Mouse (Mus musculus) G1E (cell line): ENCODE measurements at regions not wholly inside any gene's neighbourhood (a gene's known extent, or its start where the extent isn't known, plus 50 kb on each side); places are given as distances from the start of the nearest gene placed in this dataset.

ENCODE experiments used
- ATAC-seq: 2 replicates; pipeline ENCODE4 v1.8.0; 2016; ENCODE audit warnings: mild to moderate bottlenecking; ENCODE audit not compliant: insufficient number of reproducible peaks, poor library complexity, low FRiP score, severe bottlenecking; ENCODE audit errors: extremely low read depth
- DNase-seq: peaks from one replicate; pipeline ENCODE4 v3.0.0; 2012; ENCODE audit warnings: low spot score
- H3K27me3 ChIP-seq: 2 replicates; pipeline ENCODE4 v1.6.1; 2012; ENCODE audit warnings: mild to moderate bottlenecking, low read length, inconsistent platforms; ENCODE audit not compliant: insufficient read depth
- H3K36me3 ChIP-seq: replicated peaks from 2 replicates; pipeline ENCODE3; 2012; ENCODE audit warnings: mild to moderate bottlenecking, inconsistent platforms
- H3K4me1 ChIP-seq: 2 replicates; pipeline ENCODE4 v1.6.1; 2012; ENCODE audit warnings: low read depth, low read length, inconsistent platforms, mixed read lengths; ENCODE audit not compliant: insufficient read depth
- H3K4me3 ChIP-seq: 2 replicates; pipeline ENCODE4 v1.5.1; 2012; ENCODE audit warnings: low read depth, mild to moderate bottlenecking, inconsistent platforms, low read length, moderate library complexity, mixed read lengths
- H3K9me3 ChIP-seq: replicated peaks from 2 replicates; pipeline ENCODE4 v1.6.1; 2012; ENCODE audit warnings: inconsistent platforms
- CTCF ChIP-seq: IDR thresholded peaks from 2 replicates; pipeline ENCODE4 v1.5.1; 2012; ENCODE audit warnings: low read depth, low read length, inconsistent platforms, mixed read lengths
- GATA1 ChIP-seq: IDR thresholded peaks from 2 replicates; pipeline ENCODE4 v1.6.1; 2012; ENCODE audit warnings: borderline replicate concordance, low read length, inconsistent platforms, mixed read lengths
- GATA2 ChIP-seq: IDR thresholded peaks from 2 replicates; pipeline ENCODE4 v1.6.1; 2012; ENCODE audit warnings: low read depth, low read length, inconsistent platforms, borderline replicate concordance
- POLR2AphosphoS5 ChIP-seq: IDR thresholded peaks from 2 replicates; pipeline ENCODE4 v1.6.1; 2012; ENCODE audit warnings: low read depth, low read length, inconsistent platforms; ENCODE audit not compliant: insufficient replicate concordance
- TAL1 ChIP-seq: conservative IDR thresholded peaks from 2 replicates; pipeline ENCODE4 v1.6.1; 2012; ENCODE audit warnings: low read depth, low read length, inconsistent platforms, mixed read lengths

- no peak for ATAC-seq
- H3K9me3 ChIP-seq: peaks cover 5% of the 10 kb centered on the region
These were observed 660.2 kb downstream of the Magi1 start for GRCm38 (mm10) chr6:93623541-93623940.

GRCm38 (mm10) chr6:93616926-93617325, 666.8 kb downstream of the Magi1 start:
- no peak for DNase-seq
- no peak for ATAC-seq
- Histone ChIP-seq H3K4me1 (no peaks in the 10 kb centered on the region), H3K36me3 (no peaks in the 10 kb centered on the region), H3K9me3 (0 out of 2 replicates have a peak, but pooled peaks cover 2% of the 10 kb centered on the region), H3K27me3 (no peaks in the 10 kb centered on the region; the same call in 1 of the 2 replicates), H3K4me3 (no peak overlapping the region)
- TF ChIP-seq GATA2 (no peak), CTCF (no peak), TAL1 (no peak)

More at GRCm38 (mm10) chr6:93623541-93623940, 660.2 kb downstream of the Magi1 start:
- DNase-seq: no peak
- Histone ChIP-seq H3K4me3 (no peak overlapping the region), H3K4me1 (no peaks in the 10 kb centered on the region), H3K27me3 (no peaks in the 10 kb centered on the region), H3K36me3 (no peaks in the 10 kb centered on the region)
- no peak for TF ChIP-seq GATA1
- no peak for TF ChIP-seq TAL1
- TF ChIP-seq GATA2: no peak
- no peak for TF ChIP-seq CTCF
- TF ChIP-seq POLR2AphosphoS5: no peak

DNA sequence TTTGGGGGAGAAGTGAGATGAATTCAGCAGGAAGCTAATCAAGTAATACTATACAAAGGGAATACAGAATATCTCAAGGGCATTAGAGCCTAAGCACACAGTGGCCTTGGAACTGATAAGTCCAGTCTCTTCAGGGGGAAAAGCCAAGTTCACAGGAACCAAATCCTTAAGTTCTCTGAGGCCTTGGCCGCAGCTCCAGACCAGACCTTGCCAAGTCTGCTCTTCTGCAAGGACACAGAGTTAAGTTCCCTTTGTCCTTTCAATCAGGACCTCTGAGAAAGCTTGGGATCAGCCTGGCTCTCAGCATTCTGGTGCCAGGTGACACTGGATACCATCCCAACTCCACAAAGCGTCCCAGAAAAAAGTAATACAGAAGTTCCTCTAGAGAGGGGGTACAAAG, 657.1 kb upstream of the Adamts9 start:
- H3K36me3 ChIP-seq: no peaks in the 10 kb centered on the region
- TF ChIP-seq GATA1: no peak
- no peak for TF ChIP-seq TAL1
- TF ChIP-seq POLR2AphosphoS5: no peak
- no peak for TF ChIP-seq GATA2
- TF ChIP-seq CTCF: no peak
- no peak for ATAC-seq
- H3K27me3 ChIP-seq: no peaks in the 10 kb centered on the region
- no peaks in the 10 kb centered on the region for H3K4me1 ChIP-seq
- no peak overlapping the region for H3K4me3 ChIP-seq
- no peak for DNase-seq
- peaks cover 3% of the 10 kb centered on the region; the same call in 1 of the 2 replicates for H3K9me3 ChIP-seq

- Histone ChIP-seq H3K4me1 (no peaks in the 10 kb centered on the region), H3K4me3 (no peak overlapping the region), H3K27me3 (no peaks in the 10 kb centered on the region), H3K36me3 (no peaks in the 10 kb centered on the region), H3K9me3 (peaks cover 3% of the 10 kb centered on the region; the same call in 1 of the 2 replicates)
- TF ChIP-seq TAL1 (no peak), CTCF (no peak), GATA1 (no peak), POLR2AphosphoS5 (no peak), GATA2 (no peak)
- DNase-seq (no peak), ATAC-seq (no peak)
These were observed 656.1 kb upstream of the Adamts9 start for GRCm38 (mm10) chr6:93599371-93599770.

- TF ChIP-seq GATA2 (no peak), GATA1 (no peak), CTCF (no peak), TAL1 (no peak), POLR2AphosphoS5 (no peak)
- no peaks in the 10 kb centered on the region for H3K4me1 ChIP-seq
- no peaks in the 10 kb centered on the region for H3K27me3 ChIP-seq
- no peak overlapping the region for H3K4me3 ChIP-seq
- no peak for DNase-seq
- H3K9me3 ChIP-seq: no peaks in the 10 kb centered on the region
- H3K36me3 ChIP-seq: no peaks in the 10 kb centered on the region
- no peak for ATAC-seq
These were observed 646.6 kb upstream of the Adamts9 start for GRCm38 (mm10) chr6:93589935-93590334.

GRCm38 (mm10) chr6:93586871-93587270, 643.6 kb upstream of the Adamts9 start:
- no peaks in the 10 kb centered on the region for H3K27me3 ChIP-seq
- H3K4me3 ChIP-seq: no peak overlapping the region
- no peaks in the 10 kb centered on the region for H3K36me3 ChIP-seq
- no peak for ATAC-seq
- DNase-seq: no peak
- H3K4me1 ChIP-seq: no peaks in the 10 kb centered on the region
- TF ChIP-seq TAL1 (no peak), POLR2AphosphoS5 (no peak), CTCF (no peak), GATA2 (no peak), GATA1 (no peak)
- no peaks in the 10 kb centered on the region for H3K9me3 ChIP-seq

DNA sequence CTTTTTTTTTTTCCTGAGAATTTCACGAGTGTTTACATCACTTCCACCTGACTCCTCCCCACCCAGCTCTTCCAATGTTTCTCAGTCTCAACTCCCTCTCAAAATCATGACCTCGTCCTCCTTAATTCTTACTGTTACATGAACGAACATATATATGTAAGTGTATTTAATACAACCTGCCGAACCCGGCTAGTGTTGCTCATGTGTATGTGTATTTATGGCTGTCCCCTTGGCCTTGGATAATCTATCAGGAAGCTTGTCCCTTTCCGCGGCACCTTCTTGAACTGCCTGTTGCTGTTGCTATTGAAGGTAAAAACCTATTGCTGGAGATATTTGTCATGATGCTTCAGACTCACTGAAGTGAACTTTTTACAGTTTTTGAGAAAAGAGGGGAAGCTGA, 637.8 kb upstream of the Adamts9 start:
- DNase-seq (no peak), ATAC-seq (no peak)
- Histone ChIP-seq H3K4me3 (no peak overlapping the region), H3K27me3 (no peaks in the 10 kb centered on the region), H3K9me3 (peaks cover 3% of the 10 kb centered on the region; the same call in 1 of the 2 replicates), H3K36me3 (no peaks in the 10 kb centered on the region), H3K4me1 (no peaks in the 10 kb centered on the region)
- TF ChIP-seq POLR2AphosphoS5: no peak
- TF ChIP-seq CTCF: no peak
- no peak for TF ChIP-seq GATA1
- no peak for TF ChIP-seq GATA2
- no peak for TF ChIP-seq TAL1
